Mouse (Mus musculus) kidney, postnatal 4 days (tissue): ENCODE data around the gene Gkn2.

Experiments used
- DNase-seq, 2 experiments: peaks; one replicate each; pipeline ENCODE4 v3.0.0; 2021; ENCODE audit warnings: mixed read lengths in 2 of 2

The Gkn2 gene

DNA sequence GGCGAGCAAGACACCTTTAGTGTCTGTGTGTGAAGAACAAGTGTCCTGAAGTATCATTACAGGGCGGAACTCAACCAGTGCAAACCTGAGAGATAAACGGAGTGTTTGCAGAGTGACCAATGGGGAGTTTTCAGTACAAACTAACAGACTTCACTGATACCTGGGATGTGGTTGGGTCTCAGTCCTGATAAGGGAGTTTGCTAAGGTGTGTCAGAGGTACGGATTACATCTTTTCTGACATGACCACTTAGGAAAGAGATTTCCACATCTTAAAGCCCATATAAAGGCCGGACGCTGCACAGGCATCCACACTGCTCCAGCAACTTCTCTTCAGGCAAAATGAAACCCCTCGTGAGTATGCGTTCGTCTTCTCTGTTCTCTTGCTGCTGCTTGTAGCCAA lies at the start of gene Gkn2:
Gene Gkn2 (plus strand): TSS at position 301 of the 400 bp plus-strand sequence.
- no peak for DNase-seq

DNA sequence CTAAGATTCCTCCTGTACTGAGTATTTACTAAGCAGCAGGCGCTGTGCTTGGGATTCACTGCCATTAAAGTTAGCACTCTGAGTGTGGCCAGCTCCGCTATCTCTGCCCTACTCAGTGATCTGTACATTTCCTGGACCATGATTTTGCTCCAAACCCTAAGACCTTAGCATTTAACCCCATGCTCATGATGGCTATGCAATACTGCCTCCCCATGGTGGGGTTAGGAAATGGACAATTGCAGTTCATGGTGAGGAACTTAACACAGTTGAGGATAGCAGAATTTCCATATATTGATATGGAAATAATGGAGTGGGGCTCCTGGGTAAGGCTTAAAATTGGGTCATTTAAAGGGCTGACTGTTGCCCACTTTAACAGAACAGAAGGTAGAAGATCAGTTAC lies 49.8 kb upstream of the Gkn2 start:
- peak; percentile 51 to 56 for DNase-seq

DNA sequence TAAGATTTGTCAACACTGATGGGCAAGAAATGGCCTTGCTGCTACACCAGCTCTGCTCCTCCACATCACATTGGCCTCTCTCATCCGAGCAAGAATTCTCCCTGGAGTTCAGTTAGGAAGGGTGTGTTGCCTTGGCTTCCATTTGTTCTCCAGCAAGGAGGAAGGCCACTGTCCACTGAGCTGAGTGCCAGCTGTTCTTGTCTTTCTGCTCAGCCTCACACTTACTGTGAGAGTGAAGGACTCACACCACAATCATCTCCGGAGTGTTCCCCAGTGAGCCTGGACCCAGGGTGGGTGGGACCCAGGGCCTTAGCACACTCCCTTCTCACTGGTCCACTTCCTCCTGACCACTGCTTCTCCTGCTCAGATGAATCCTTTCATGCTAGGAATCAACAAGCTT lies 46.2 kb upstream of the Gkn2 start:
- no peak for DNase-seq

DNA sequence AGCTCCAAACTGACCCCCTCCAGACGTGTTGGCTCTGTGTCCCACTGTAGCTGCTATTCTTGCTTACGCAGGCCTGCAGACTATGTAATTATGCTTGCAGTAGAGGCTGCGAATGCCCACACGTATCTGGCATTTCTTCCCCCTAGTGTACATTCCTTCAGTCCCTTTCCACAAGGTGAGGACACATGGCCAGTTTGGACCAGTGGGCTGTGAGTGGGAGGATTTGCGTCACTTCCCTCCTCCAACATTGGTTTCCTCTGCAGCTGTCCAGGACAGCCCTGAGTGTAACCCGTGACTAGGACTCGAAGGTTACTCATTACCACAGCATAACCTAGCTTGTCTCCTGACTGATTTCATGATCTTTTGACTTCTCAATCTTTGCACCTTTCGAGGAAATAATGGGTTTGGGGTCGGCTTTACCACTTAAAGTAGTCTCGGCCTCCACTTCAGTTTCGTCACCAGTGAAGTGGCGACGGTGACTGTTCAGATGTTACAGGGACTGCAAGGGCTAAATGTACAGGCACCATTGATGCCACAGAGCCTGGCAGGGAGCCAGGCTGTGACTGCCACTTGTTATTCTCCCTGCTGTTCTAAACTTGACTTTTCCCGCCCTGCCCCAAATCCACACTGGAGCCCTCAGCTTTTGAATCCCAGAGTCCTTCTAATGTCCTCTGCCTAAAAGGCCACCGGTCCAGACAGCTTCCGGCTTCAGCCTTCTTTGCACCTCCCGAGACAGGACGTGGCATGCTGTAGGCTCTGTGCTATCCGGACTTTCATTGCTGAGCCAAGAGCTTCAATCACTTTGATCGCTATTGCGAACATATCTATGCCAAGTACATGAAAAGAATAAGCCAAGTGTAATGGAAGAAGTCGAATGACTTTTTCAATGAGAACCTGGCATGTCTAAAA lies 44.6 kb upstream of the Gkn2 start:
- peak; percentile 29 to 60 for DNase-seq

DNA sequence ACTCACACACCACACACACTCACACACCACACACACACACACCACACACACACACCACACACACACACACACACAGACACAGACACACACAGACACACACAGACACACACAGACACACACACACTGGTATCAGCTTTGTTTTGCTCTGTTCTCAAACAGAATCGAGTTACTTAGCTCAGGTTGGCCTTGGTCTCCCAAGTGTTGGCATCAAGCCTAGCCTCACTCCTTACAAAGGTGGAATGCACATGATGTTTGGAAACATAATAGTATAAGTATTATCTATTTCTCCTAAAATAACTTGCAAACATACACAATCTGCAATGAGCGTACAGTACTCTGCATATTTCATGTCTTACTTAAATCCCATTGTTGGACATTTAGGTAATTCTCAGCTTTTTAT lies 40.8 kb upstream of the Gkn2 start:
- DNase-seq = no peak

DNA sequence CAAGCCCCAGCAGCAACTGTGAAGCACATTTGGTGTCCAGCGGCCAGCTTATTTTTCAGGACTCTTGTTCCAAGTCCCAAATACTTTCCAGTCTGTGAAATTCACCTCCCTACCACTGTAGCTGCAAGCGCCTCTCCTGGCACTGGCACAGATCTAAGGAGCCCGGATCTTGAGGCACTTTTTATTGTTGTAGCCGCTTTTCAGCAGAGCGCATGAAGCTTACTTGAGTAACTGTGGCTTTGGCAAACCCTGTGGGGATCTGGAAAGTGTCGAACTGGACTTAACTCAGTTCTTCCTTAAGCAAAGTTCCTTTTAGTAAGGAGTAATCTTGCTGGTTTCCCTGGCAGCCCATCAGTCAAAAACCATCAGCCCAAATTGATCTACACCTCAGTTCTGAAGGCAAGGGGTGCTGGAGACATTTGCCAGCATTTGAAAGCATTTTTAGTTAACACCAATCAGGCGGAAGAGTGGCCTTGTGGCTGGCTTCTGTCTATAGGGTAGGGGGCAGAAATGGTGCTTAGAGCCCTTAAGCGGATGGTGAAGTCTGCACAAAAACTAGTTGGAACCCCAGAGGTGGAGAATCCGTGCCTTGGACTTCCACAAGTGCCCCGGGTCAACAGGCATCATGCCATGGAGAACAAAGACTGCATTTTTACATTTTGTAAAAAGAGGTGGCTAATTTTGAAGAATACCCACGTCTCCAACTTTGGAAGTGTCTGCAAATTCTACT lies 38.6 kb upstream of the Gkn2 start:
- peak; percentile 32 to 59 for DNase-seq

DNA sequence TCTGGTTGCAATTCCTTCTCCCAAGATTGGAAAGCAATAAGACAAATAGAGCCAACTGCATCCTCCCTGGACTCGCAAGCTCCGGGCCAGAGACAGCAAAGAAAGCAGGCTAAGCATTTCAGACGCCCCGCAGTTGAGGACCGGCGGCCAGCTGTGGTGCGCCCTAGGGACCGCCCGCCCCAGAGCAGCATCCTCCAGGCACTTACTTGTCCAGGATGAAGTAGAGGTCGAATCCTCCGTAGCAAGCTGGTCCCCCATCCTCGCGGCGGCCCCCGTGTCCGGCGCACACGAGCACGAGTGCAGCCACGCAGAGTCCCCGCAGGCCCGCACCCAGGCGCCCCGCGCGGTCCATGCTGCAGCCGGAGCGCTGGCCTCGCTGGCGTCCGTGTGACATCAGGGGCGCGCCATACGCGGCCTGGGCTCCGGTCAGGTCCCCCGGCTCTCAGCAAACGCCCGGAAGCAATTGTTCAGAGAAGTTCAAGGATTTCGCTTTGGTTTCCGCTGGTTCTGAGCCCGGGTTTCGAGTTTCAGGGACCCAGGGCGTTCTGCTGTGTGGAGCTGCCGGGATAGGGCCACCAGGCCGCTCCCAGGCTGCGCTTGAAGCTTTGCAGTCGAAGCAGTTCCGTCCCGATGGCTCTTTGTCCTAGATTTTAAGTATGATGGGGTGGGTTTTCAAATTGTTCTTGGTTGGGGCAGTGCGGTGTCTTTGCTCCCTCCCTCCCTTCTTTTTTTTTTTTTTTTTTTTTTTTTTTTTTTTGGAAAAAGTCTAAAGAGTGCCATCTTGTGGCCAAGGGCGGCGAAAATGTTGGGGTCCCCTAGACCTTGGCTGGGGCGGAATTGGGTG lies 37.8 kb upstream of the Gkn2 start, which contains the start of gene Antxr1:
Gene Antxr1 (minus strand): TSS at position 731 of the 844 bp plus-strand sequence.
- peak; percentile 75 to 82 for DNase-seq

DNA sequence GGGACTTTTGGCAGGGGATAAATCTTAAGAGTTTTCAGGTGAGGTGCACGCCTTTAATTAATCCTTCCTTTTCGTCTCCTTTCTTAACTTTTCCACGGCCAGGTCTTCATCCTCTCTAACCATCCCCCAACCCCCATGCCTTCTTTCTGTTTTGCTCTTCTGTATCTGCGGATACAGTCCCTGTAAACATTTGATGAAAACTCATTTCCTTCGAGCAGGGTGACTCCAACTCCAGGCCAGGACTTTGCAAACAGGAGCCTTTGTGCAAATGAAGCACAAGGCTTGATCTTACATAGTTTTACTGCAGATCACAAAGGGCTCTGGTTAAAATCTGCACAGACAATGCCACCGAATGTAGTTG lies 37.2 kb upstream of the Gkn2 start:
- no peak for DNase-seq

DNA sequence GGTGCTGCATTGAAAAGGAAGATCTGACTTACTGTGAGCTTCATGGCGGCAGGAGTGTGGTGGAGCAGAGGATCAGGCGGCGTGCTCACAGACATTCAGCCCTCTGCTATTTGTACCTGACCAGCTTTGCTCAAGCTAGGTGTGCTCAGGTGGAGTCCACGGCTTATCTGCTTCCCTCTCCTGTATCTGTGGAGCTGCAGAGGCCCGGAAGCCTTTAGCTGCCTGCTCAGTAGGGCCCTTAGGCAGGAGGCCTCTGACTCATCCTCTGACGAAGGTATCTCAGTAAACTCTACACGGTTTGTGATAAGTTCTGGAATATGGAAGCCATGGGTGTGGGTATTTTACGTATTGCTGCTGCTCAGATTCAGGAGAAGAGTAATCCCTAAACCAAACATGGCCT lies 22.3 kb upstream of the Gkn2 start, which contains the start of gene Gkn1:
Gene Gkn1 (minus strand): TSS at position 114 of the 400 bp plus-strand sequence.
- no peak for DNase-seq

DNA sequence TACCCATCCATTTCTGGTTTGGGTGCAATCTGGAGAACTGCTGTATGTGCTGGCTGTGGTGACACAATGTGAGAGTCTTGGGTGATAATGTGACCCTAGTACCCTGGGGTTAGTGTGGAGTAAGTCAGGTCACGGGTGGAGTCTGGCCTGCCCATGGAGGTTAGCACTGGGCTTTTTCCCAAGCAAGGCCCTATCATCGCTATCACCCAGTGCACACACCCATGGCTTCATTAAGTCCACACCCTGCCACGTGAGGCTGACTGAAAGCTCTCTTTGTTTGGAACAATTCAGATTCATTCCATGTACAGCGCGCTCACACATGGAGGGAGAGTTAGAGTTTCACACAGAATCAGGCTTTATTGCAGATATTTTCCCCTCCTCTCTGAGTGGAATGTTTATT lies 18.7 kb upstream of the Gkn2 start:
- DNase-seq = no peak

DNA sequence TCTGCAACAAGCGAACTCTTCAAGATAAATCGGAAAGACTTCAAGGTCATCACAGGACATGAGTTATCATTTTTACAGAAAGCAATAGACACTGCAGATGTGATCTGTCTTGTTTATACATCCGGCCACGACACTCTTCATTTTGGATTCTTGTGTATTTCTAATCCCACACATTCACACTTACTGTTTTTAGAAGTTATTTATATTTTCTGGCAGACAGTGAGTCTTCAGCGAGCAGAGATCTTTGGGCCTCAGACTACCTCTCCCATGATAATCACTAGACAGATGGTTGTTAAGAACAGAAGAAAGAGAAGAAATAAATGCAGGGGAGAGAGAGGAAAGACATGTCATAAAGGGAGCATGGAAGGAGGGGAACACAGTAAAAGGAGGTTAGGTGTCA lies 3.9 kb upstream of the Gkn2 start:
- no peak for DNase-seq

DNA sequence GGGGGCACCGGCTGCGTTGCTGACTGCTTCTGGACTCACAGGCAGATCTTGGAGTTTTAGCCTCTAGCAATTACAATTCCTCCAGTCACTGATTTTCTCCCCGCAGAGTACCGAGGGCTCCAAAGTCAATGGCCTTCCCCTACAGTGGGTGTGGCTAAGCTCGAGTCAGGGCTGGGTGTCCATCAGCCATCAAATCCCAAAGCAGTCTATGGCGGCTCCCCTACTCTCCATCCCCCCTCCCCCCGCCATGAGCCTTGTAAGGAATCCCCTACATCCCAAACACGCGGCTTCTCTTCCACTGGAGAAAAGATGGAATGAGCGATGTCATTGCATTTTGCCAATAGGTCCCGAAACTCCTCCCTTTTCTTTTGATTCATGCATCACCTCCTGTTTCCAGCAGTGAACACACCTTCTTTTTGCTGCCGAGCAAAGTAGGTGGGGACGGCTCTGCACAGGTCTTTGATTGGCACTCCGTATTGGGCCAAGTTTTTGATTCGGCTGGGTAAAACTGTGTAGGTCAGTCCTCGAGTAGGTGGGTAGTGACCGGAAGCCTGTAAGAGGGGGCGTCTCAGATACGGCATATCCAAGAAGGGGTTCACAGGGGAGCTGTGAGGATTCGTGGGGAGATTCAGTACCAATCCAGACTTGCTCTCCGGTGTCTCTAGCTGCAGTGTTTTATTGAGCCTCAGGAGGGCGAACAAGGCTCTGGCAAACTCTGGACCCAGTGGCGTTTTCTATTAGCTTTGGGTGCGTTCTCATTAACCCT lies 11.0 kb downstream of the Gkn2 start:
- DNase-seq = peak; percentile 46 to 62

DNA sequence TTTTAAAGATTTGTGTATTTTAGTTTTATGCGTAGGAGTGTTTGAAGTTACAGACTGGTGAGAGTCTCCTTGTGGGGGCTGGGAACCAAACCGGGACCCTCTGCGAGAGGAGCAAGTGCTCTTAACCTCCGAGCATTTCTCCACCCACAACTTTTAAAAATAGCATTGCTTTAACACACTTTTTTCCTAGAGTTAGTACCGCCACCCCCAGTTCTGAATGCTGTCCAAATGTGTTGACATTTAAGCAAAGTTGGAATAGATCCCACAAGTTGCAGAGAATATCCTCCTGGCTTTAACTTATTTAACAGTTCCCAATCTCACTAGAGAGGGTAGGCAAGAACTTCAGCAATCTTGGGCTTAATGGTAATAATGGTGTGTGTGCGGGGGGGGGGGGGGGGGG lies 11.6 kb downstream of the Gkn2 start:
- peak in 1 of 2 experiments; percentile 23 for DNase-seq

DNA sequence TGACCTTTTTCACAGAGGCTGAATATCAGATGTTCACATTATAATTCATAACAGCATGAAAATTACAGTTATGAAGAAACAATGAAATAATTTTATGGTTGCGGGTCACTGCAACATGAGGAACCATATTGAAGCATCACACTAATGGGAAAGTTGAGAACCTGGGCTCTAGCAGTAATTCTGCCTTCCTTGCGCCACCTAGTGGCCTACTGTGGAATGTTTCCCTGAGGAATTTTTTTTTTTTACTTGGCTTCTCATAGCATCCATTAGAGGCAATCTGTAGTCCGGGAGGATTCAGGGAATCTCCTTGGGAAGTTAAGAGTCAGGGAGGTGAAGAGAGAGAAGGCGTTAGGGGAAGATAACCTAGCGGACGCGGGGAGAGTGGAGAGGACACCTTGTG lies 13.0 kb downstream of the Gkn2 start:
- peak; percentile 77 to 80 for DNase-seq

DNA sequence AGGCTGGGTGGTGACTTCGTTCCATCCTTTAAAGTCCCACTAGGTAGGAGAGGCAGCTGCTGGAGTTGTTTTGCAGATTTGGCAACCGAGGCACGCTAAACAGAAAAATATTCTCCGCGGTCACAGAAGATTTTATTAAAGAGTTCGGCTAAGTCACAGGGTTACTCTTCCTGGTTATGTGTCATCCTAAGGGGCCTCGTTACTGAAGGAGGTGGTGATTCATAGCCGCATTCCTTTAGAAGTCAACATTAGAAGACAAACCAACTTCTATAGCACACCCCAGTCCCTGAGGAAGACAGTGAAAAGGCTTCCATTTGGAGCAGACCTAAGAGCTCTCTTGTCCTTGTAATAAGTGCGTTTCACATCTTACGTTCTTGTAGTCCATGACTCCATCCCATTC lies 13.5 kb downstream of the Gkn2 start:
- no peak for DNase-seq

DNA sequence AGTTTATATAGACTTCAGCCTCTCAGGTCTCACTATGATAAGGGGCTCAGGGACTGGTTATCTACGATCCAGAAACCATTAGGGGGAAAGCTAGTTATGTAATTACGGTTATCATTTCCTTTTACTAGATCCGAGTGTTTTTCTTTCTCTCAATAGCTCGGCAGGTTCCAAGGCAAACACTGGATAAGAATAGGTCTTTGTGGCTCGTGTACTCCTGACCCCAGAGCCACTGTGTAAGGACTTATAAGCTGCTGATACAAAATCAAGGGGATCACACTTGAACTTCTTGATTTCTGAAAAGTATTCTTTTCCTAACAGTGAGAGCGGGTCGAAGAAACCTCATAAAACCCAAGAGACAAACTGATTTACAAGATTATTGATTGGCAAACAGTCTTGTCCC lies 15.7 kb downstream of the Gkn2 start, which contains the start of gene Gkn3:
Gene Gkn3 (minus strand): TSS at position 59 of the 400 bp plus-strand sequence.
- no peak for DNase-seq

DNA sequence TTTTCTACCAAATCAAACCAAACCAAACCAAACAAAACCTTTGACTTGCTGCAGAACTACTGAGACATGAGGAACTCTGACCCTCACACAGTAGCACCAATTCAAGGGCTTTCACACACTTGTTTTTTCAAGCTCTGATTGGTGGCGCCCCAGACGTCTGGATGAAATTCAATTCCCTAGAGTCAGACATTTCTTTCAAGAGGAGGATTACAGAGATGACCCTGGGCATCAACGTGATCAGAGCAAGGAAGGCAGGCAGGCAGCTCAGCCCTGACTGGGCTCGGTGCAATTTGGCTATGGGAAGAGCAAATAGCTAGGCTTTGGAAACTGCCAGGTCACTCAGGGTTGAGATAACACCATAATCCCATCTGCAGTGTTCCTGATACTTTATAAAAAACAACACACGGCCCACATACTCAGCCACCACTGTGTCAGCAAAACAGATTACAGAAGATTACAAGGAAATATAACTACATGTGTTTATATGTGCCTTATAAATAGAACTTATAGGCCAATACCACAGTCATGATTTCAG lies 16.4 kb downstream of the Gkn2 start:
- DNase-seq = no peak

DNA sequence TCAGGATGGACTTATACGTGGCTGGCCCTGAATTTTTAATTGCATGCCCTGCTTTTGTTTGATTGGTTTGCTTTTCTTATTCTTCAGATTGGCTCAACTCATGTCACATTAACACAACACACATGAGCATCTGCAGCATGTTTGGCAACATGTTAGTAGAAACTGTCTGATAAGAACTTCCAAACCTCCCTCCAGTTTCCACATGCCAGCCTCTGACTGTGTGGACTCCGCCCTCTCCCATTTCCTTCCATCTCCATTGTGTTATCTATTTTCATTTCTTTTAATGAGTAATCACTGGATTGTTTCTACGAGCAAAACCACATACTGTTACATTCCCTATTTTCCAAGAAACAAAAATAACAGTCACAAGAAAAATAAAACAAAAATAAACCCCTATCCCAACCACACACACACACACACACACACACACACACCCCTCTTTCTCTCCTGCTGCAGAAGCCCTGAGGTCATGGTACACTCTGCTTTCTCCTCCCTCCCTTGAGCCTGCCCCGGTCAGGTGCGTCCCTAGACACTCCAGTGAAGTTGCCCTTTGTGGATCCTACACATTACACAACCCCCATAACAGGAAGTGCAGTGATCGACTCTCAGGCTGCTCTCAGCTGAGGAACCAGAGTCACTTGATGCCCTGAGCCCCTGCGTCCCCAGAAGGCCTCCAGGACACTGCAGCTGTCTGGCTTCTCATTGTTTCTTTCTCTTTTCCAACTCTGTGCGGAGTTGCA lies 20.5 kb downstream of the Gkn2 start:
- peak; percentile 18 to 52 for DNase-seq

DNA sequence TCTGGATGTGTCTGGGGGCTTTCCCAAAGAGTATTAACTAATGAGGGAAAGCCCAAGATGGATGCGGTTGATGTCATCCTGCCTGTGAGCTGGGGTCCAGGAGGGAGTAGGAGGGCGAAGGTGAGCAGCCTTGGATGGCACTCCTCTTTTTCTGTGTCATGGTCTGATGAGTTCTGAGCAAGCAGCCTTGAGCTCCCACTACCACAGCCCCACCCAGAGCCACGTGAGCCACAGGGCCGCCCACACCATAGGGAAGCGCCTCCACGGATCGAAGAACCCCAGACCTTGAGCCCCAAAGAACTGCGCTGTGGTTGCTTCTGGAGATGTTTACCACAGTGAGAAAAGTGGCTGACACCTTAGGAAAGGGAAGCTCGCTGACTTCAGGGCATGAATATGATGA lies 21.6 kb downstream of the Gkn2 start:
- DNase-seq = peak; percentile 35 to 60

DNA sequence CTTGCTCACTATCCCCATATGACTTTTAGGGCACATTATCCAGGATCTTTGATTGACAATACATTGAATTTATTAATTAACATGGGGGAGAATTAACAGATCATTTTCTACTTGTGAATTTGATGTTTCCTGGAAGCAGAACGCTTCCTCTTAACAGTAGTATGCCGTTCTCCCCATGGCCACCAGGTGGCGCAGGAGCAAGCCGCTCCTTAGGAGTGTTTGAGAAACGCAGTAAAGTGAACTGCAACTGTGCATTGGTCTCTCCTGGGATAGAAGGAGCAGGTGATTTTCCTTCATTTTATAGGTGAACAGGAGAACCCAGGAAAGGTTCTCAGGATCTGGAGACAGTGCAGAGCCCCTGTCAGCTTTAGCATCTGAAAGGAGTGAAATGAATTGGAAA lies 26.0 kb downstream of the Gkn2 start:
- DNase-seq = peak; percentile 89
